Mouse (Mus musculus) liver, postnatal 0 days (tissue): ENCODE data around the gene Sap30l.

Experiments used
- CTCF ChIP-seq: sonication (generic); IDR thresholded peaks from 2 replicates; pipeline ENCODE4 v1.5.1; 2016; ENCODE audit warnings: antibody characterized with exemption, low read depth
- EP300 ChIP-seq: IDR thresholded peaks from 2 replicates; pipeline ENCODE4 v1.6.1; 2016; ENCODE audit warnings: antibody characterized with exemption, low read depth, mild to moderate bottlenecking

DNA sequence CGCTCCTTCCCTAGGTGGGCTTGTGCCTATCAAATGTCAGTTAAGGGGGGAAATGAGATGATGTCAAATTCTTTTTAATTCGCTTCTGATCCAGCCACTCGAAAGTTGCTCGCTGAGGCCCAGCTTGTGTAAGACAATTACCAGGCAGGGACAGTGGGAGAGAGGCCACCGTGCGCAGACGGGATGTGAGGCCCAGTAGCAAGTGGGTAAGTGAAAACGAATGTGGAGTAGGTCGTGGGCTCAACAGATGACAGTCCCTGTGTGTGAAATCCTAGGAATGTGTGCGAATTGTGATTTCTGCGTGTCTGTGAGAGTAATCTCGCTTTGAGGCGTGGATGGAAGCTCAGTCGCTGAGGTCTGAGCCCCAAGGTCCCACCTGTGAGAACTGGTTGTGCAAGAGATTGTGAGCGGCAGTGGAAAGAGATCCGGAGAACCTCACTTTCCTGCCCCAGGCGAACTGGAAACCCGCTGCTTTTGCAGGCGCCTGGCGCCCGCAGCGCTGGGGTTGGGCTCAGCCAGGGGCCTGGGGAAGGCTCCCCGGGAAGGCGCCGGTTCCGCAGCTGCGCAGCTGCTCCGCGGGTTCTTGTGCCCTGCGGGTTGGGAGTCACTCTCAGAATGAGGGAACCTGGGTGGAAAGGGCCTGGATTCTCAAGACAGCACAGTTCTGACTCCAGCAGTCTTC, 32.0 kb downstream of the Sap30l start:
- no peak for TF ChIP-seq CTCF
- no peak for TF ChIP-seq EP300
